Mouse (Mus musculus) testis, adult 2 months (tissue): ENCODE results near the gene Ston2.

Experiments
- CTCF ChIP-seq: fragments of 200-500 bp; IDR thresholded peaks from 2 replicates; pipeline ENCODE4 v1.5.1; 2012; ENCODE audit warnings: low read depth, mild to moderate bottlenecking, inconsistent platforms, low read length, moderate library complexity; ENCODE audit not compliant: control insufficient read depth, insufficient read depth, insufficient replicate concordance
- POLR2A ChIP-seq: fragments of 200-500 bp; IDR thresholded peaks from 2 replicates; pipeline ENCODE4 v1.6.1; 2012; ENCODE audit warnings: low read depth, mild to moderate bottlenecking, inconsistent platforms, low read length, moderate library complexity; ENCODE audit not compliant: control insufficient read depth

- no peak for TF ChIP-seq CTCF
- no peak for TF ChIP-seq POLR2A
Measured at GRCm38 (mm10) chr12:91609425-91609824, 178.8 kb downstream of the Ston2 start.
